Mouse (Mus musculus) liver (tissue): Measurements from ENCODE around the gene Myocd.

ENCODE experiments used
- DNase-seq: peaks from one replicate; pipeline ENCODE4 v3.0.0-alpha.2; 2020; ENCODE audit warnings: mixed read lengths

Myocd gene

DNA sequence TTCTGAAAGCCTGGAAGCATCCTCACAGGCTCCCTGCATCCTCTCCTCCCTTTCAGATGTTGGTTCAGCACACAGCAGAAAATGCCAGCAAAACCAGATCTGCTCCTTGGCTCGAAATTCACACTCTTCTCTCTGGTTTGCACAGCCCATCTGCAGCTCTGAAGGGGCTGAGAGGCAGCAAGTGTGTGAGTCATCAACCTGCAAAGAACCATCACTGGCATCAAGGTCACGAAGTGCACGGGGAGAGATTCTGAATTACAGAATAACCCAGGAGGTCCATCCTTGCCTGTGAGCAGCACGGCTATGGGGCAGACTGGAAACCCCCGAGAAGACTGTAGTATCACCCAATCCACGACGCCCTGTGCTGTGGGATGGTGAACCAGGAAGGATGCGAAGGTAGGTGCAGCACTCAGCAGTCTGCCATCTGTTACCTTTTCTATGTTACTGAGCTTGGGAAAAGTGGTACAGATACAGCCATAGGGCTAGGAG is 134.5 kb downstream of the Myocd start:
- no peak for DNase-seq

DNA sequence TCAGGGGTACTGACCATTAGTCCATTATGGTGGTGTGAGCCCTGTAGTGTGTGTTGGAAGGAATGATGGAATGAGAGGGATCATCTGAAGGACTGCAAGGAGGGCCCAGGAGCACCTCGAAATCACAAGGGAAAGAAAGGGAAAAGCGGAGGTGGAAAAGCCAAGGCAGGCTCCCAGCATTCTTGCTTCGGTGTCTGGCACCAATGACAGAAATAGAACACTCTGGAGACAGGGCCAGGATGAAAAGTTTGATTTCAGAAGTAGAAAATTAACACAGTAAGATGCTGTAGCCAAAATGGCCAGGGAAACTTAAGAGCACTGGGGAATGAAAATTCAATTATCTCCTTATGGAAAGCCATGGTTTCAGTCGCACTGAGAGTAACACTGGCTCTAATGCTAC is 136.1 kb downstream of the Myocd start:
- DNase-seq = no peak

DNA sequence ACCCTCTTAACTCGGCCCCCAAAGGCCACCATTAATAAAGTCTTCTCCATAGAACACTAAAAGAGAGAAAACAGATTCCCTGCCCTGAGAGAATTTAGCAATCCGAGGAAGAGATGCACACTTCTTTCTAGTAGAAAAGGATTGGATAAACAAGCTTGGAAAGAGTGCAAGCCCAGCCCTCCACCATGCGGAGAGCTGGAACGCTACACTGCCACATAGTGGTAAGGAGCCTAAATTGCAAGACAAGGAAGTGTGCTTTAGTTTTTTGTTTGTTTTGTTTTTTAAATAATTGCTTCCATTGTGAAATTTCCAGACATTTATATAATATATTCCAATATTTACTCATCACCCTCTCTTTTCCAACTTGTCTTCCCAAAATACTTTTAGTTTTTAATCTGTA is 140.7 kb downstream of the Myocd start:
- DNase-seq = no peak

DNA sequence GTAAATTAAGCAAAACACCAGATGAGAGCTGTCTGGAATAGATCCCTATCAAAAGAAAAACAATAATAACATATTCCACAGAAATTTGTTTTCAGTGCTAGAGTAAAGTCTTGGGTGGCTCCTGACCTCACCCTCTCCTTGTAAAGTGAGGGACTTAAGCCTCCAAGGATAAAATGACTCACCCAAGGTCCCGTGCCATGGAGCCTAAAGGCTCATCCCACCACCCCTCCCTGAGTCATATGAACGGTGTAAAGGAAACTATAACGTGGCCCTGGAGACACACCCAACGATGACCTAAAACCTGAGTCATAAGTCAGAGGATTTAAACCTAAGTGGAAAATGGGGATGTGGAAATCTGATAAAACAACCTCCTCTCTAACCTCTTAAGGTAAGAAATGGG is 141.1 kb downstream of the Myocd start:
- no peak for DNase-seq

DNA sequence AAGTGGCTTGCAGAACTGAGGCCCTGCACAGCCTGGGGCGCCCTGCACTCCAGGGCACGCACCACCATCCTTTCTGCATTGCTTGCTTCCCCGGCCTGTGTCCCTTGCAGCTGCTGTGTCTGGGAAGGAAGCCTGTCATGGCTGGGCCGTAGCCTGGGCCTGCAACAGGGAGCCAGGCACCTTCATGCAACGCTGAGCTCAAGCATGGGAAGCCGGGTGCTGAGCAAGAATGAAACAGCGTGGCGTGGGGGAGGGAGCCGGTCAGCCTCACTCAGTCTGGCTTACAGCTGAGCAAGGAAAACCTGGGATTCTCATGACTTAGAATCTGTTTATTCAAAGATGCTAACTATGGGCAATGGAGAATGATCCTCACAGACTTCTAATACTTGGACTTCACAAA is 143.2 kb downstream of the Myocd start:
- no peak for DNase-seq
